Mouse (Mus musculus) kidney, postnatal 25 days (tissue): ENCODE results near the gene Grb2.

Experiments used
- DNase-seq, 2 experiments: peaks; one replicate each; pipeline ENCODE4 v3.0.0; 2021; ENCODE audit warnings: mixed read lengths in 2 of 2

The Grb2 gene

GRCm38 (mm10) chr11:115623487-115624070, 84.8 kb downstream of the Grb2 start:
- DNase-seq, result peak in 1 of 2 experiments; percentile 62

GRCm38 (mm10) chr11:115619949-115620348, 88.4 kb downstream of the Grb2 start:
- no peak for DNase-seq

- peak in 1 of 2 experiments; percentile 61 for DNase-seq
Observed at GRCm38 (mm10) chr11:115618732-115619516, 89.5 kb downstream of the Grb2 start.

- DNase-seq, result peak; percentile 42 to 61
Observed at GRCm38 (mm10) chr11:115618001-115618400, 90.4 kb downstream of the Grb2 start.

- DNase-seq, result peak; percentile 59 to 86
Observed at GRCm38 (mm10) chr11:115616893-115617292, 91.5 kb downstream of the Grb2 start.

- no peak for DNase-seq
Observed at GRCm38 (mm10) chr11:115616371-115616770, 92.0 kb downstream of the Grb2 start.

GRCm38 (mm10) chr11:115615875-115616274, 92.5 kb downstream of the Grb2 start:
- peak; percentile 47 to 81 for DNase-seq

- DNase-seq, result peak; percentile 44 to 69
Observed at GRCm38 (mm10) chr11:115615108-115615825, 93.1 kb downstream of the Grb2 start.

GRCm38 (mm10) chr11:115614346-115615107, 93.9 kb downstream of the Grb2 start:
- peak in 1 of 2 experiments; percentile 41 for DNase-seq

GRCm38 (mm10) chr11:115613138-115613945, 95.1 kb downstream of the Grb2 start:
- DNase-seq, result no peak

GRCm38 (mm10) chr11:115612410-115613137, 95.8 kb downstream of the Grb2 start, which contains the start of gene Mif4gd:
Gene Mif4gd, minus strand, starts transcription at chr11:115612969.
- peak; percentile 96 for DNase-seq

- DNase-seq, result peak; percentile 94 to 95
Observed at GRCm38 (mm10) chr11:115612059-115612409, 96.4 kb downstream of the Grb2 start.

- DNase-seq, result no peak
Observed at GRCm38 (mm10) chr11:115611173-115611572, 97.2 kb downstream of the Grb2 start.

- no peak for DNase-seq
Observed at GRCm38 (mm10) chr11:115609576-115609975, 98.8 kb downstream of the Grb2 start.

GRCm38 (mm10) chr11:115608421-115609399, 99.7 kb downstream of the Grb2 start:
- no peak for DNase-seq

- DNase-seq, result no peak
Observed at GRCm38 (mm10) chr11:115606733-115607132, 101.7 kb downstream of the Grb2 start.

GRCm38 (mm10) chr11:115604304-115604696, 104.1 kb downstream of the Grb2 start:
- peak in 1 of 2 experiments; percentile 74 for DNase-seq

- DNase-seq, result peak; percentile 92 to 96
Observed at GRCm38 (mm10) chr11:115603476-115604303, 104.7 kb downstream of the Grb2 start, which contains the start of the genes Mrps7 and Gga3. Gene Mrps7, plus strand, starts transcription at chr11:115603925. Gene Gga3, minus strand, starts transcription at chr11:115604051.

- DNase-seq, result no peak
Observed at GRCm38 (mm10) chr11:115603128-115603475, 105.3 kb downstream of the Grb2 start.
